ENCODE assay signal across 8 mouse cellular contexts in the genomic region with DNA sequence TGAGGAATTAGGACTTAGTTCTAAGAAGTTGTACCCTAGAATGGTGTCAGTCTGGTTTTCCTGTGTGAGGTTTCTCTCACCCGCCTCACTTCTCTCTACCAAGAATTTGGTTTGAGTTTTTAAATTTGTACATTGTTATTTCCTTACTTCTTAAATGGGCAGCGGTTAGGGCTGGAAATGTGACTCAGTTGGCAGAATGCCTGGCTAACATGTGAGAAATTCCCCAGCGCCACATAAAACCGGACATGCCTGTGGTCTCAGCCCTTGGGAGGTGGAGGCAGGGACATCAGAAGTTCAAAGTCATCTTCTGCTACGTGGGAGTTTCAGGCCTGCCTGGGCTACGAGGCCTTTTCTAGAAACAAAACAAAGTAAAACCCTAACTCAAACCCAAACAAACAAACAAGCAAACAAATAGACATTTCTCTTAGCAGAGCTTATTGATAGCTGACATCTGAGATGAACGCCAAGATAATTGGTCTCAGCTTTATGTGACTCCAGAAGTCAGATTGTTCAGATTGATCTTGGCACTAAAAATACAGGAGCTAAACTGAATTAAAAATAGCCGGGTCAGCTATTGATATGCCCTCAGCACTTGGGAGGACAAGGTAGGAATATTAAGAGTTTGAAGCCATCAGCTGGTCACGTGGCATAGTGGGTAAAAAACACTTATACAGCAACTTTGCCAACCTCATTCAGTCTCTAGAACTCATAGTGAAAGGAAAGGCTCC. TPM values are rescaled to one million over a fixed set of nuclear protein-coding genes. Genes with fewer than 3 reads are reported as not detected.
DNase-seq lines count a peak whose midpoint lies in the region.

No protein-coding gene starts in this region.

- intact Hi-C loops in left cerebral cortex, postnatal 25 days (cut with DNase I), result no loop called here
- intact Hi-C loops in left cerebral cortex, postnatal 36 days (cut with DNase I), result no loop called here

- DNase-seq in adrenal gland, adult (ENCODE audit: inconsistent age in 2 of 2, low spot score in 1 of 2), result peak; percentile 43 to 79
- no peak for DNase-seq in adrenal gland, postnatal 4 days (ENCODE audit: low spot score in 2 of 2)
- DNase-seq in Muller cell, postnatal 12 days (ENCODE audit: inconsistent ontology term), result peak; percentile 64
- DNase-seq in heart, adult 8-10 months (ENCODE audit: low spot score), result peak; percentile 71
- peak; percentile 69 for DNase-seq in lung, postnatal 10 days
- no peak for DNase-seq in embryo, embryonic 10 days (ENCODE audit: low spot score)
- DNase-seq in left cerebral cortex, postnatal 25 days (ENCODE audit: low spot score in 2 of 2), result no peak
- no peak for DNase-seq in left cerebral cortex, postnatal 36 days (ENCODE audit: low spot score in 2 of 2)

RNA-seq across cellular contexts. Expression of a gene that starts 18.8 kb away (rescaled TPM):
- total RNA-seq in adrenal gland, postnatal 4 days (2021), result 100 to 1,000 TPM in 1 of 2 experiments, 10 to 100 TPM in 1; 93.9 to 102 TPM
- total RNA-seq in heart, adult 8-10 months (2022), result 10 to 100 TPM; 77.7 to 80.2 (median 79.4) TPM
- total RNA-seq in left cerebral cortex, postnatal 25 days (2021), result 10 to 100 TPM; 83.3 to 86.5 TPM
- total RNA-seq in left cerebral cortex, postnatal 36 days (2021), result 10 to 100 TPM; 80.3 to 85.1 TPM

Comparison
In these comparisons a context has a peak if more than half of its experiments do, and no peak if none do; other contexts are left out.
1. DNase-seq: peak in adrenal gland, adult (2 of 2), Muller cell, postnatal 12 days (single experiment), heart, adult 8-10 months (single experiment) and lung, postnatal 10 days (single experiment); none in adrenal gland, postnatal 4 days (0 of 2), embryo, embryonic 10 days (single experiment), left cerebral cortex, postnatal 25 days (0 of 2) and left cerebral cortex, postnatal 36 days (0 of 2).